Mouse (Mus musculus) heart, adult 2 months (tissue): ENCODE results near the gene Ppp1r14b.

ENCODE experiments used
- CTCF ChIP-seq: fragments of 200-600 bp; IDR thresholded peaks from 2 replicates; pipeline ENCODE4 v1.8.1; 2022; ENCODE audit warnings: antibody characterized with exemption, mild to moderate bottlenecking, moderate library complexity
- EP300 ChIP-seq: fragments of 200-500 bp; IDR thresholded peaks from 2 replicates; pipeline ENCODE4 v1.6.1; 2011; ENCODE audit warnings: low read depth, low read length, control low read depth; ENCODE audit not compliant: insufficient read depth
- POLR2A ChIP-seq: fragments of 200-500 bp; IDR thresholded peaks from 2 replicates; pipeline ENCODE4 v1.6.1; 2011; ENCODE audit warnings: mild to moderate bottlenecking, low read depth, low read length, control low read depth; ENCODE audit not compliant: insufficient read depth

GRCm38 (mm10) chr19:6934195-6934977 lies 40.4 kb upstream of the Ppp1r14b start, which contains the start of gene Kcnk4:
- TF ChIP-seq POLR2A = no peak
- no peak for TF ChIP-seq EP300
- no peak for TF ChIP-seq CTCF
